ENCODE assay signal across 9 mouse cellular contexts in the genomic region with DNA sequence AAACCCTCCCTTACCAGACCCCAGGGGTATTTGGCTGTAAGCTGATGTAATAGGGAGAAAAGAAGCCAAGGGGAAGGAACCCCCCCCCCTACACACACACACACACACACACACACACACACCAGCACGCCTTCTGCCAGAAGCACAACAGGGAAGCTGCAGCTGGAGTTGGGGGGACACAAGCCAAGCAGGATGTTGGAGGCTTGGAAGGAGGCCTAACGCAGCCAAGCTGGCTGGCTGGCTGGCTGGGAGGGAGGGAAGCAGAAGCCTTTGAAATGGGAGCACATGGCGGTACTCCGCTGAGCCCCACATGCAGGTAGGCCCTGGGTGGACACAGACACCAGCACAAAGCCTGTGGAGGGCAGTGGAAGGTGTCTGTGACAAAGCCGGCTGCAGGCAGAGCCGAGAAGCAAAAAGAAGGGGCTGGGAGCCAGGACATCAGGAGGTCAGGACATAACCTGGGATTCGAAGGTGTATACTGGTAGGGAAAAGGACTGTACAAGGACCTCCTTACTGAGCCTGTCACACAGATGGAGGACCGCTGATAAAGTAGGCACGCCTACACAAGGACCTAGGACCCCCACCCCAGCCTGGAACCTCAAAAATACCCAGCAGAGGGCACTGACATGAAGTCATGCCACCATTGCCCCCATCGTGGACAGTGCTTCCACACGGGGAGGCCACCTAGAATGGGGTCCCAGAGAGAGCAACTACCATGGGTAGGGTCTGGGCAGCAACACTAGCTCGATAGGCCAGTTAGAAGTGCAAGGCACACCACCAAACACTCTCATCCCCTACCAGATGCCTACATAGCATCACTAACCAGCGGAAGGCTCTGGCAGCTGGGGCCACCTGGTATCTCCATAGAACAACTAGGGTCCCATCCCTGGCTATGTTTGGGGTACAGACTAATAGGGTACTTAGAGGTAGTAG. TPM values are rescaled to one million over a fixed set of nuclear protein-coding genes. Genes with fewer than 3 reads are reported as not detected.
DNase-seq lines count a peak whose midpoint lies in the region; ATAC-seq and TF ChIP-seq lines count a peak whose summit lies in the region.
"Had no signal": no experiment of that assay in that cellular context is flagged by ENCODE, and none has a peak within 500 bp of the region (broad histone marks: within the 10 kb centered on the region; RNA-seq: fewer than 3 reads in every experiment).

No protein-coding gene starts in this region.

- H3K4me2 ChIP-seq in midbrain, embryonic 14.5 days (ENCODE audit: low read length): no peak overlapping the region
- no peak overlapping the region for H3K4me2 ChIP-seq in midbrain, embryonic 11.5 days
- no peak overlapping the region for H3K4me2 ChIP-seq in forebrain, embryonic 14.5 days (ENCODE audit: low read length)
- no peak overlapping the region for H3K4me2 ChIP-seq in heart, postnatal 0 days (ENCODE audit: low read depth, low read length)
- H3K4me2 ChIP-seq: neural tube, embryonic 12.5 days had no signal

- intact Hi-C loops in left cerebral cortex, postnatal 4 days (cut with DNase I): loop anchor here (5.0 kb wide), 2 partner anchors 58 to 123 kb away; no protein-coding TSS in a partner anchor

- ATAC-seq in midbrain, embryonic 14.5 days (ENCODE audit: low FRiP score, low TSS enrichment): no peak
- no peak for ATAC-seq in midbrain, embryonic 11.5 days (ENCODE audit: low FRiP score)
- ATAC-seq in forebrain, embryonic 14.5 days: peak; percentile 42; the same call in 1 of the 2 replicates
- ATAC-seq in heart, postnatal 0 days (ENCODE audit: insufficient read depth, low read depth): peak; percentile 38
- ATAC-seq in inflammation-experienced regulatory T-cells, adult 6 months: no peak

- 0 out of 2 replicates have a peak overlapping the region, but pooled peaks have one; percentile 17 for H3K27ac ChIP-seq in midbrain, embryonic 14.5 days (replicated peaks; ENCODE audit: low read depth, low read length)
- no peak overlapping the region for H3K27ac ChIP-seq in midbrain, embryonic 11.5 days (ENCODE audit: low read depth, low read length)
- no peak overlapping the region for H3K27ac ChIP-seq in forebrain, embryonic 14.5 days (ENCODE audit: low read depth, low read length)
- peak overlapping the region; percentile 3; the same call in 1 of the 2 replicates for H3K27ac ChIP-seq in heart, postnatal 0 days (ENCODE audit: low read depth)
- H3K27ac ChIP-seq: neural tube, embryonic 12.5 days had no signal

- H3K36me3 ChIP-seq in midbrain, embryonic 14.5 days (ENCODE audit: control insufficient read depth, insufficient read depth, low read length): no peaks in the 10 kb centered on the region
- no peaks in the 10 kb centered on the region for H3K36me3 ChIP-seq in midbrain, embryonic 11.5 days (ENCODE audit: control insufficient read depth, insufficient read depth, low read length)
- no peaks in the 10 kb centered on the region for H3K36me3 ChIP-seq in forebrain, embryonic 14.5 days (ENCODE audit: control insufficient read depth, insufficient read depth, low read length)
- H3K36me3 ChIP-seq in heart, postnatal 0 days (replicated peaks; ENCODE audit: control insufficient read depth, insufficient read depth, low read length): no peaks in the 10 kb centered on the region
- H3K36me3 ChIP-seq: neural tube, embryonic 12.5 days had no signal

- TF ChIP-seq EP300 in heart, postnatal 0 days (IDR thresholded peaks at IDR 0.05; ENCODE audit: low read depth): no peak

- H3K9ac ChIP-seq in midbrain, embryonic 14.5 days (replicated peaks; ENCODE audit: low read length): no peak overlapping the region
- H3K9ac ChIP-seq in midbrain, embryonic 11.5 days (ENCODE audit: low read length): no peak overlapping the region
- no peak overlapping the region for H3K9ac ChIP-seq in forebrain, embryonic 14.5 days (ENCODE audit: low read length)
- H3K9ac ChIP-seq in heart, postnatal 0 days (replicated peaks; ENCODE audit: low read depth, low read length): no peak overlapping the region
- H3K9ac ChIP-seq: neural tube, embryonic 12.5 days had no signal

- H3K4me3 ChIP-seq in midbrain, embryonic 14.5 days (replicated peaks; ENCODE audit: low read depth, low read length): no peak overlapping the region
- H3K4me3 ChIP-seq in midbrain, embryonic 11.5 days (ENCODE audit: low read depth, low read length): no peak overlapping the region
- H3K4me3 ChIP-seq in forebrain, embryonic 14.5 days (ENCODE audit: low read depth, low read length): no peak overlapping the region
- no peak overlapping the region for H3K4me3 ChIP-seq in heart, postnatal 0 days (ENCODE audit: low read depth, low read length)
- H3K4me3 ChIP-seq: neural tube, embryonic 12.5 days had no signal

- H3K4me1 ChIP-seq in midbrain, embryonic 14.5 days (ENCODE audit: control insufficient read depth, insufficient read depth, low read length): peaks cover 11% of the 10 kb centered on the region; the same call in 1 of the 2 replicates
- peaks cover 9% of the 10 kb centered on the region; the same call in 1 of the 2 replicates for H3K4me1 ChIP-seq in midbrain, embryonic 11.5 days (ENCODE audit: control insufficient read depth, insufficient read depth, low read length)
- H3K4me1 ChIP-seq in forebrain, embryonic 14.5 days (ENCODE audit: control insufficient read depth, insufficient read depth, low read length): no peaks in the 10 kb centered on the region
- peaks cover 39% of the 10 kb centered on the region for H3K4me1 ChIP-seq in heart, postnatal 0 days (ENCODE audit: control insufficient read depth, insufficient read depth)

- TF ChIP-seq CTCF in heart, postnatal 0 days (IDR thresholded peaks at IDR 0.05; ENCODE audit: low read depth): no peak

- 74% methylated on average over 13 of the region's 13 CpGs for WGBS in midbrain, embryonic 14.5 days
- 75% methylated on average over 13 of the region's 13 CpGs for WGBS in midbrain, embryonic 11.5 days
- WGBS in forebrain, embryonic 14.5 days: 67% methylated on average over 13 of the region's 13 CpGs
- WGBS in heart, postnatal 0 days: 56% methylated on average over 13 of the region's 13 CpGs

- H3K27me3 ChIP-seq in midbrain, embryonic 14.5 days (ENCODE audit: control insufficient read depth, insufficient read depth, low read length): no peaks in the 10 kb centered on the region
- no peaks in the 10 kb centered on the region for H3K27me3 ChIP-seq in midbrain, embryonic 11.5 days (ENCODE audit: control insufficient read depth, insufficient read depth, low read length)
- no peaks in the 10 kb centered on the region for H3K27me3 ChIP-seq in forebrain, embryonic 14.5 days (replicated peaks; ENCODE audit: control insufficient read depth, insufficient read depth, low read length)
- H3K27me3 ChIP-seq in heart, postnatal 0 days (ENCODE audit: control insufficient read depth, insufficient read depth, low read length): no peaks in the 10 kb centered on the region
- H3K27me3 ChIP-seq: neural tube, embryonic 12.5 days had no signal

- no peak for DNase-seq in midbrain, embryonic 14.5 days
- DNase-seq in midbrain, embryonic 11.5 days (ENCODE audit: low spot score, missing footprints): no peak
- DNase-seq in forebrain, embryonic 14.5 days (ENCODE audit: low spot score): peak; percentile 70
- peak; percentile 55 for DNase-seq in heart, postnatal 0 days (ENCODE audit: low spot score)
- DNase-seq in left cerebral cortex, postnatal 4 days: peak; percentile 85
- DNase-seq in right cerebral cortex, postnatal 36 days (ENCODE audit: low spot score in 2 of 2): peak; percentile 44 to 46
- DNase-seq in spleen, postnatal 4 days (ENCODE audit: low spot score in 2 of 2): no peak

- H3K9me3 ChIP-seq in midbrain, embryonic 14.5 days (ENCODE audit: control insufficient read depth, low read length): no peaks in the 10 kb centered on the region
- no peaks in the 10 kb centered on the region for H3K9me3 ChIP-seq in midbrain, embryonic 11.5 days (ENCODE audit: control insufficient read depth, low read length)
- H3K9me3 ChIP-seq in forebrain, embryonic 14.5 days (replicated peaks; ENCODE audit: control insufficient read depth, low read length): no peaks in the 10 kb centered on the region
- no peaks in the 10 kb centered on the region for H3K9me3 ChIP-seq in heart, postnatal 0 days (replicated peaks; ENCODE audit: control insufficient read depth, low read length)
- H3K9me3 ChIP-seq: neural tube, embryonic 12.5 days had no signal

RNA-seq across cellular contexts. Expression of a gene that starts 53.4 kb away (rescaled TPM):
- 31.1 and 31.3 TPM in 2 replicates for polyA plus RNA-seq in midbrain, embryonic 14.5 days (2014; fragmentation: Nextera tagmentation; extraction: Ambion mirVana)
- polyA plus RNA-seq in midbrain, embryonic 11.5 days (2014; fragmentation: Nextera tagmentation; extraction: Ambion mirVana): 32.7 and 44.1 TPM in 2 replicates
- polyA plus RNA-seq in forebrain, embryonic 14.5 days (2014; fragmentation: Nextera tagmentation; extraction: Ambion mirVana): 23.0 and 36.2 TPM in 2 replicates
- 332 and 368 TPM in 2 replicates for total RNA-seq in heart, postnatal 0 days (2014; rRNA removed; ENCODE audit: low replicate concordance)
- polyA plus RNA-seq in heart, postnatal 0 days (2015; fragmentation: Nextera tagmentation; extraction: Ambion mirVana): 84.7 and 105 TPM in 2 replicates
- total RNA-seq in left cerebral cortex, postnatal 4 days (2021): 10 to 100 TPM; 69.5 to 78.5 TPM
- 1 to 10 TPM in 1 of 3 experiments, under 1 TPM in 1, not detected in 1; 0.36 to 1.3 TPM for polyA plus RNA-seq in inflammation-experienced regulatory T-cells, adult 6 months (2017; shearing (Covaris generic))

Comparison
In these comparisons a context has a peak if more than half of its experiments do, and no peak if none do; other contexts are left out.
1. H3K27ac ChIP-seq: peak in midbrain, embryonic 14.5 days (single experiment) and heart, postnatal 0 days (single experiment); none in midbrain, embryonic 11.5 days (single experiment) and forebrain, embryonic 14.5 days (single experiment).
2. ATAC-seq: peak in forebrain, embryonic 14.5 days (single experiment) and heart, postnatal 0 days (single experiment); none in midbrain, embryonic 14.5 days (single experiment), midbrain, embryonic 11.5 days (single experiment) and inflammation-experienced regulatory T-cells, adult 6 months (single experiment).
3. DNase-seq: peak in forebrain, embryonic 14.5 days (single experiment), heart, postnatal 0 days (single experiment), left cerebral cortex, postnatal 4 days (single experiment) and right cerebral cortex, postnatal 36 days (2 of 2); none in midbrain, embryonic 14.5 days (single experiment), midbrain, embryonic 11.5 days (single experiment) and spleen, postnatal 4 days (0 of 2).
4. RNA of a gene that starts 53.4 kb away (polyA plus RNA-seq): 84.7 to 105 TPM in heart, postnatal 0 days, 32.7 to 44.1 TPM in midbrain, embryonic 11.5 days, 31.1 to 31.3 TPM in midbrain, embryonic 14.5 days and 23.0 to 36.2 TPM in forebrain, embryonic 14.5 days; 0.36 to 1.3 TPM in inflammation-experienced regulatory T-cells, adult 6 months; every median in the first group is over 10 times any median in the second.